Mouse (Mus musculus) heart, embryonic 11.5 days (tissue): Measurements from ENCODE around the gene Adamtsl3. TPM values are rescaled to one million over a fixed set of nuclear protein-coding genes. Genes with fewer than 3 reads are reported as not detected.

Experiments used
- ATAC-seq: fragments of 200-750 bp; cut with Nextera tagmentation; replicated peaks from 2 replicates; pipeline ENCODE4 v1.8.0; 2017; ENCODE audit warnings: moderate library complexity; ENCODE audit not compliant: insufficient number of reproducible peaks, low FRiP score, low TSS enrichment
- H3K27ac ChIP-seq: fragments of 300-500 bp; sonication (generic); 2 replicates; pipeline ENCODE4 v1.5.1; 2014; ENCODE audit warnings: mild to moderate bottlenecking, low read depth, low read length
- H3K27me3 ChIP-seq: fragments of 300-500 bp; sonication (generic); 2 replicates; pipeline ENCODE4 v1.6.1; 2014; ENCODE audit warnings: mild to moderate bottlenecking, low read length, mixed read lengths; ENCODE audit not compliant: control insufficient read depth, insufficient read depth
- H3K36me3 ChIP-seq: fragments of 300-500 bp; sonication (generic); 2 replicates; pipeline ENCODE4 v1.6.1; 2014; ENCODE audit warnings: mild to moderate bottlenecking, low read length, moderate library complexity, mixed read lengths; ENCODE audit not compliant: control insufficient read depth, insufficient read depth
- H3K4me1 ChIP-seq: fragments of 300-500 bp; sonication (generic); 2 replicates; pipeline ENCODE4 v1.6.1; 2014; ENCODE audit warnings: low read length; ENCODE audit not compliant: control insufficient read depth, insufficient read depth
- H3K4me2 ChIP-seq: fragments of 300-500 bp; sonication (generic); 2 replicates; pipeline ENCODE4 v1.6.1; 2014; ENCODE audit warnings: mild to moderate bottlenecking, moderate library complexity
- H3K4me3 ChIP-seq: fragments of 300-500 bp; sonication (generic); 2 replicates; pipeline ENCODE4 v1.5.1; 2014; ENCODE audit warnings: low read depth, low read length
- H3K9ac ChIP-seq: fragments of 300-500 bp; sonication (generic); 2 replicates; pipeline ENCODE4 v1.6.1; 2014; ENCODE audit warnings: mild to moderate bottlenecking, low read depth, low read length, moderate library complexity
- H3K9me3 ChIP-seq: fragments of 300-500 bp; sonication (generic); replicated peaks from 2 replicates; pipeline ENCODE4 v1.6.1; 2016; ENCODE audit warnings: low read length; ENCODE audit not compliant: control insufficient read depth
- WGBS: fragments of 180-500 bp; shearing (Covaris S2); extraction: QIAGEN DNeasy Blood & Tissue Kit; methylation state at CpG from one replicate; pipeline ENCODE4 v1.1.7; 2014; ENCODE audit not compliant: insufficient replicate concordance; 5-methylcytosine and 5-hydroxymethylcytosine counted together
- polyA plus RNA-seq: library from polyadenylated mRNA; unstranded; fragments of >200 nt; fragmentation: Nextera tagmentation; extraction: Ambion mirVana; gene quantifications from 2 replicates; pipeline ENCODE4 v1.2.1, GENCODE M21; 2014

Adamtsl3 gene
- polyA plus RNA-seq, 1 experiment from 2014 or later, result 0.57 TPM

GRCm38 (mm10) chr7:82504101-82504500 lies 168.6 kb downstream of the Adamtsl3 start:
- no peak for ATAC-seq

GRCm38 (mm10) chr7:82530583-82530982 lies 195.1 kb downstream of the Adamtsl3 start:
- Histone ChIP-seq H3K4me2 (no peak overlapping the region), H3K27me3 (no peaks in the 10 kb centered on the region), H3K4me3 (no peak overlapping the region), H3K36me3 (no peaks in the 10 kb centered on the region), H3K27ac (no peak overlapping the region), H3K9ac (no peak overlapping the region), H3K4me1 (no peaks in the 10 kb centered on the region; the same call in 1 of the 2 replicates), H3K9me3 (no peaks in the 10 kb centered on the region)
- ATAC-seq, result no peak
- 76% methylated on average over 5 of the region's 5 CpGs for WGBS

More at GRCm38 (mm10) chr7:82504101-82504500, 168.6 kb downstream of the Adamtsl3 start:
- Histone ChIP-seq H3K9me3 (no peaks in the 10 kb centered on the region), H3K9ac (no peak overlapping the region), H3K4me2 (no peak overlapping the region), H3K4me1 (no peaks in the 10 kb centered on the region), H3K27ac (no peak overlapping the region), H3K27me3 (no peaks in the 10 kb centered on the region), H3K36me3 (no peaks in the 10 kb centered on the region), H3K4me3 (no peak overlapping the region)
- 16% methylated on average over 4 of the region's 4 CpGs for WGBS

GRCm38 (mm10) chr7:82531376-82531775 lies 195.9 kb downstream of the Adamtsl3 start:
- no peaks in the 10 kb centered on the region for H3K27me3 ChIP-seq
- H3K9me3 ChIP-seq, result no peaks in the 10 kb centered on the region
- no peaks in the 10 kb centered on the region; the same call in 1 of the 2 replicates for H3K4me1 ChIP-seq
- no peak for ATAC-seq
- no peaks in the 10 kb centered on the region for H3K36me3 ChIP-seq
- H3K4me2 ChIP-seq, result no peak overlapping the region
- no peak overlapping the region for H3K27ac ChIP-seq
- H3K4me3 ChIP-seq, result no peak overlapping the region
- H3K9ac ChIP-seq, result no peak overlapping the region
- 72% methylated on average over 7 of the region's 7 CpGs for WGBS

- Histone ChIP-seq H3K4me3 (no peak overlapping the region), H3K36me3 (no peaks in the 10 kb centered on the region), H3K9ac (no peak overlapping the region), H3K9me3 (no peaks in the 10 kb centered on the region), H3K4me1 (peaks cover 3% of the 10 kb centered on the region; the same call in 1 of the 2 replicates), H3K4me2 (no peak overlapping the region), H3K27ac (no peak overlapping the region), H3K27me3 (no peaks in the 10 kb centered on the region)
- no peak for ATAC-seq
- 60% methylated on average over 4 of the region's 4 CpGs for WGBS
Measured at GRCm38 (mm10) chr7:82533188-82533587, 197.7 kb downstream of the Adamtsl3 start.

GRCm38 (mm10) chr7:82533747-82534504 lies 198.4 kb downstream of the Adamtsl3 start:
- peaks cover 3% of the 10 kb centered on the region; the same call in 1 of the 2 replicates for H3K4me1 ChIP-seq
- no peaks in the 10 kb centered on the region for H3K36me3 ChIP-seq
- 59% methylated on average over 12 of the region's 12 CpGs for WGBS
- H3K9ac ChIP-seq, result no peak overlapping the region
- no peak overlapping the region for H3K27ac ChIP-seq
- no peak overlapping the region for H3K4me3 ChIP-seq
- H3K27me3 ChIP-seq, result no peaks in the 10 kb centered on the region
- ATAC-seq, result no peak
- no peaks in the 10 kb centered on the region for H3K9me3 ChIP-seq
- no peak overlapping the region for H3K4me2 ChIP-seq

GRCm38 (mm10) chr7:82544390-82544919 lies 209.0 kb downstream of the Adamtsl3 start:
- Histone ChIP-seq H3K4me1 (no peaks in the 10 kb centered on the region), H3K9me3 (no peaks in the 10 kb centered on the region)
- WGBS, result 80% methylated on average over 6 of the region's 6 CpGs

GRCm38 (mm10) chr7:82552005-82552404 lies 216.5 kb downstream of the Adamtsl3 start:
- H3K27me3 ChIP-seq, result no peaks in the 10 kb centered on the region
- H3K4me3 ChIP-seq, result no peak overlapping the region
- no peak overlapping the region for H3K9ac ChIP-seq
- no peak overlapping the region for H3K27ac ChIP-seq
- no peaks in the 10 kb centered on the region for H3K4me1 ChIP-seq
- H3K36me3 ChIP-seq, result no peaks in the 10 kb centered on the region
- ATAC-seq, result no peak
- H3K9me3 ChIP-seq, result no peaks in the 10 kb centered on the region
- WGBS, result 79% methylated on average over 1 of the region's 1 CpGs
- no peak overlapping the region for H3K4me2 ChIP-seq

More at GRCm38 (mm10) chr7:82544390-82544919, 209.0 kb downstream of the Adamtsl3 start:
- Histone ChIP-seq H3K4me2 (no peak overlapping the region), H3K36me3 (no peaks in the 10 kb centered on the region), H3K9ac (no peak overlapping the region), H3K27me3 (no peaks in the 10 kb centered on the region), H3K27ac (no peak overlapping the region), H3K4me3 (no peak overlapping the region)
- ATAC-seq, result no peak

- no peak for ATAC-seq
- H3K4me3 ChIP-seq, result no peak overlapping the region
- no peak overlapping the region for H3K4me2 ChIP-seq
- no peaks in the 10 kb centered on the region for H3K27me3 ChIP-seq
- H3K9ac ChIP-seq, result no peak overlapping the region
- H3K27ac ChIP-seq, result no peak overlapping the region
- H3K9me3 ChIP-seq, result no peaks in the 10 kb centered on the region
- WGBS, result 70% methylated on average over 5 of the region's 5 CpGs
- no peaks in the 10 kb centered on the region for H3K36me3 ChIP-seq
- H3K4me1 ChIP-seq, result no peaks in the 10 kb centered on the region
Measured at GRCm38 (mm10) chr7:82555803-82556202, 220.3 kb downstream of the Adamtsl3 start.
